Mouse (Mus musculus) right cerebral cortex, adult 18-20 months (tissue): Measurements from ENCODE around the gene Psma5.

Experiments used
- DNase-seq: peaks from one replicate; pipeline ENCODE4 v3.0.0; 2022; ENCODE audit warnings: mixed read lengths

Psma5 gene

GRCm38 (mm10) chr3:108306387-108306786, 49.7 kb downstream of the Psma5 start:
- DNase-seq = no peak

DNA sequence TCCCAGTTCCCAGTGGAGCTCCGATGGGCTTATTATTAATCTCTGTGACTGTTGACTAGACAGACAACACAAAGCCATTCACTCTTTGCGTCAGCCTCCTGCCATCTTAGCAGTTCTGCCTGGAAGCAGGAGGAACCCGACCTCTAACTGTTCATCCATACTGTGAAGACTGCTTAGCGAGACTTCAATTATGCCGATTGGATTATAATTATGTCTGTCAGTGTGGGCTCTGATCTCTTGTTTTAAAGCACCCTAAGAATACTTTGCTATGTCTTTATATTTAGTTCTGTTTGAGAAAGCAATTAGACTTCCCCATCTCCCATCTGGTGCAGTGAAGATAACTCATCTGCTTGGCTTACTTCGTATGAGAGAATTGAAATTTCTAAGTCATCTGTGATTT, 50.8 kb downstream of the Psma5 start:
- DNase-seq = no peak

DNA sequence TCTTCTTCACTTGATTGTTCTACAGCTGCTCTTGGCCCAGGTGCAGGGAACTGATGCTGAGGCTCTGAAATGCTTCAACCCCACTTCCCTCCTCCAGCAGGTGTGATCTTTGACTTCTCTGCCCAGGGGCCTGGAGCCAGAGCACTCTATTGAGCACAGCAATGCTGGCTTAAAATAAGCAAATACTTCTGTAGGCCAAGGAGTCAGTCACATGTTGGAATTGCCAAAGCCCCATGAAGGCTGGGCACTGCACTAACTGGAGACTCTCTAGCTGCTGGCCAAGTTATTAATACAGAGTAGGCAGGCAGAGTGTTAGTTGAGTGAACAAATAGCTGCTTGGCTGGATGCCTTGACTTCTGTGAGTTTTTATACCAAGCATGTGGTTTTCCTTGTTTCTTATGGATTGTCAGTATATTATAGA, 54.2 kb downstream of the Psma5 start:
- DNase-seq = no peak

DNA sequence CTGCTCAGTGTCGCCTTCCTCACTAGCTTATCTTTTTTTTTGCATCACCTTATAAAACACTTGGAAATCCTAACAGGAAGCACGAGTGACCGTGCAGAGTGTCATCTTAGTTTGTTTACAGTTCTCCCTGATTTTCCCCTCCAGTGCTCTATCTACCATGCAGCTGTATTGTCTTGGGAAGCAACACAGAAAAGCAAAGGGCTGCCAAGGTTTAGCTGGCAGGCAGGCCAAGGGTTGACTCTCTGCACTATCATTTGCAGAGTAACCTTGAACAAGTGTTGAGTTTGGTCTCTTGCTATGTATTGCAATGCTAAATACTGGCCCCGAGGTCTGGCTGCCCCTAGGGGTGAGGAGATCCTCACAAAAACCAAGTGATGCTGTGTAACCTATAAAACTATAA, 55.0 kb downstream of the Psma5 start:
- DNase-seq = no peak

DNA sequence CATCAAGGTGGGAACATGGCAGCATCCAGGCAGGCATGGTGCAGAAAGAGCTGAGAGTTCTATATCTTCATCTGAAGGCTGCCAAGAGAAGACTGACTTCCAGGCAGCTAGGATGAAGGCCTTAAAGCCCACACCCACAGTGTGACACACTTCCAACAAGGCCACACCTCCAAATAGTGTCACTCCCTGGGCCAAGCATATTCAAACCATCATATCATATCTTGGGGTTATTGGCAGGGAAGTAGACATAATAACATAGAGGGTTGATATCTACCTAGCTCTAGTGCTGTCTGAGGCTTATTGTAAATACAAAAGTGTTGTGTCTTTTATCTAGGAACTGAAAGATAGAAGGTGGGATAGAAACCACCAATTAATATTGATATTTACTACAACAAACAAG, 55.7 kb downstream of the Psma5 start:
- no peak for DNase-seq

DNA sequence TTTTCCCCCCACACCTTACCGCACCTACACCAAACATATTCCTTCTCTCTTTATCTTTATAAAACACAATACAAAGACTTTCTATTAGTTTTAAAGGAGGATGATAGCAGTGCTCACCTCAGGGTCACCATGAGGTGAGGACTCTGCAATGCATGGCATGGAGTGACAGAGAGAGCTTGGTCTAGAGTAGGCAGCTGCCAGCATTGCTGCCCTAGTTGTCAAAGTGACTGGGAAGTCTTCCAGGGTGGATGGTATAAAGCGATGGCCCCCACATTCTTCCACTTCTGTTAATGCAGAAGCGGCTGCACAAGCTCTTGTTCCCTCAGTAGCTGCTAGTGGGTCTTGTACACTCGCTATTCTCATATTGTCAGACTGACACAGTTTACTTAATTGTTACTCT, 56.4 kb downstream of the Psma5 start:
- DNase-seq = no peak

- no peak for DNase-seq
Measured at GRCm38 (mm10) chr3:108314038-108314675, 57.4 kb downstream of the Psma5 start.

- no peak for DNase-seq
Measured at GRCm38 (mm10) chr3:108318517-108318916, 61.8 kb downstream of the Psma5 start.

DNA sequence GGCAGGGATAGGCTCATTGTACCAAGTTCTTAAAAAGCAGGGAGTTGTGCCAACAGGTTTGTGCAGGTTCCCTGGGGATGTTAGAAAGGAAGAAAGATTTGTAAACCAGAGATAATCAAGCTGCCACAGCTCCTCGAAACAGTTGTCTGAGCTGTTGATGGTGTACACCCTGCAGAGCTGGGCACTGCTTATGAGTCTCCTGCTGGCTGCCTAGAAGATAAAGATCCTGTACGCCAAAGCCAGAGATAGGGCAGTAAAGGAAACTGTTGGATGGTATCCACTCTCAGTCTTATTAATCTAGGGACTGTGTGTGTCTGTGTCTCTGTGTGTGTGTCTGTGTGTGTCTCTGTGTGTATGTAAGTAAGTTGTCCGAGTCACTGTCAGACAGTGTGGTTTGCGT, 64.9 kb downstream of the Psma5 start:
- DNase-seq = no peak

GRCm38 (mm10) chr3:108322136-108322535, 65.4 kb downstream of the Psma5 start:
- DNase-seq = no peak

DNA sequence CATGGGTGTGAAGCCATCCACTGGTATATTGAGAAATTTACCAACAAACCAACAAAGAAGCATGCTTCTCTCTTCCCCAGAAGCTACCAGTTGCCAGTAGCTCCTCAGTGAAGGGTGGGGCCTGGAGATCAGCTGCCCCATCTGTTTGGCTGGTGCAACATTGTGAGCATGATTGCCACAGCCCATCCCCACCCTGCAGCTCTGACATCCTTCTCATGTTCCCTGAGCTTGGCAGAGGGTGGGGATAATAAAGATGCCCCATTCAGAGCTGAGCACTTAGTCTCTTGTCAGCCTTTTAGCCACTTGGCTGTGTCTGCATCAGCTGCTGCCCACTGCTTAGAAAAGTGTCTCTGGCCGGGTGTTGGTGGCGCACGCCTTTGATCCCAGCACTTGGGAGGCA, 66.2 kb downstream of the Psma5 start:
- no peak for DNase-seq

DNA sequence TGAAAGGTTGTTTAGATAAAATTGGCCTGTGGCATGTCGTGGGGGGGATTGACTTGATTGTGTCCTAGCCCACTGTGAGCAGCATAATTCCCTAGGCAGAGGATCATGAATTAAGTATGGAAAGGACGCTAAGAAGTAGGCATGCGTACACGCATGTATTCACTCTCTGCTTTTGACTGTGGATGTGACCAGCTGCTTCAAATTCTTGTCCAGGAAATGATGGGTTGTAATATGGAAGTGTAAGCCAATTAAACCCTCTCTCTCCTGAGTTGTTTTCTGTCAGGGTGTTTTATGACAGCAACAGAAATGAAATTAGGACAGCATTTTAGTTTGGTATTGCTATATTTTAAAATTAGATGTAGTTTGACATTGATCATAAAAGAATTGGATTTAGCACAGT, 68.1 kb downstream of the Psma5 start:
- DNase-seq = no peak

DNA sequence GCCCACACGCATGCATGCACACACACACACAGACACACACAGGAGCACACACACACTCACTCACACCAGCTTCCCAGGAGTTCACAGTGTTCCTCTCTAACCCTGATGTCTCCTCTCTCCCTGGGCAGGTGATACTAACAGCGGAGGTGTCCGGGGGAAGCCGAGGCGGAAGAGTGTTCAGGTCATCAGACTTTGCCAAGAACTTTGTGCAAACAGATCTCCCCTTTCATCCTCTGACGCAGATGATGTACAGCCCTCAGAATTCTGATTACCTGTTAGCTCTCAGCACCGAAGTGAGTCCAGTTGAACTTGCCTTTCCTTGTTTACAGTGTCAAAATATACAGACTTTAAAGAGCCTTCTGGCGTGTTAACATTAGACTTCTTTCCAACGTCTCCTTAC, 68.8 kb downstream of the Psma5 start:
- DNase-seq = no peak

DNA sequence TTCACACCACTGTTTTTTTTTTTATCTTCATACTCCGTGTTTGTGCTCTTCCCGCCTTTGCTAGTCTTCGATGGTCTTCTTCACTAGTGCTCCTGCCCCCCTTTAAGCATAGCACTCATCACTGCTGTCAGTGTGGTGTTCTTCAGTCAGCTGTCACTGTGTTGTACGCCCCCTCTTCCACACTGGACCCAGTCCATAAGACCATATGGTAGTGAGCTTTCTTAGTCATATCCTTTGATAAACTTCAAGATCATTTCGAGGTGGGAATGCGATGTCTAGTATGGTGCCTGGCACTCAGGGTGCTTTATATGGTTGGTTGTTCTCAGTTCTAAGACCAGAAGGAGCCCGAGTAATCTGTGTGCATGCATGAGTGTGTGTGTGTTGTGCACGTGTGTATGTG, 70.5 kb downstream of the Psma5 start:
- peak; percentile 62 for DNase-seq

- no peak for DNase-seq
Measured at GRCm38 (mm10) chr3:108327916-108328315, 71.2 kb downstream of the Psma5 start.

DNA sequence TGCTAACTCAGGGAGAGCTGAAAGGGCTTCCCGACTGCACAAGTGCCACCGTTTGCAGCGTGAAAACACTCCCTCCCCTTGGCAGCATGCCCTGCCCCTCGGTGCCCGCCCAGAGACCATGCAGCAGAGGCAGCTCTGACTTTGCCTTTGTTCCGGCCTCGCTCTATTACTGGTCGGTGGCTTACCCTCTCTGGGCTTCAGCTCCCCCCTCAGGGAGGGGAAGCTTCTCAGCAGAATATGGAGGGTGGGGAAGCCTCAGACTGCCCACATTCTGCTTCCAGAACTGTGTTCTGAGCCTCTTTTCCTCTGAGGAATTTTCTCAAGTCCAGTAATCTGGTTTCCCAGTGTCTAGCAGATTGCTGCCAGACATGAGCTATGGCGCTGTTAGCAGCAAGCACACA, 71.7 kb downstream of the Psma5 start:
- DNase-seq = peak; percentile 67
